Mouse (Mus musculus) myocyte (in vitro differentiated cells): Measurements from ENCODE around the gene Adk. TPM values are rescaled to one million over a fixed set of nuclear protein-coding genes. Genes with fewer than 3 reads are reported as not detected.
A peak's percentile ranks its signal among the peaks of the same experiment; 100 is the strongest.
"Not testable (repeated sequence)": the region's sequence is repeated elsewhere in the genome, so short reads cannot be mapped to it uniquely, and the experiment has no call there.

Source experiments
- H3K27me3 ChIP-seq: one replicate; pipeline ENCODE4 v1.6.1; 2011; ENCODE audit not compliant: control insufficient read depth, insufficient read depth, insufficient read length
- H3K36me3 ChIP-seq: one replicate; pipeline ENCODE4 v1.6.1; 2011; ENCODE audit not compliant: control insufficient read depth, insufficient read depth
- H3K4me2 ChIP-seq: one replicate; pipeline ENCODE4 v1.6.1; 2011; ENCODE audit warnings: low read depth, control low read depth
- H3K4me3 ChIP-seq: one replicate; pipeline ENCODE4 v1.5.1; 2011; ENCODE audit warnings: mild to moderate bottlenecking, control low read depth, moderate library complexity
- H3K79me2 ChIP-seq: one replicate; pipeline ENCODE4 v1.6.1; 2011; ENCODE audit not compliant: control insufficient read depth, insufficient read depth
- H3ac ChIP-seq: one replicate; pipeline ENCODE4 v1.6.1; 2011; ENCODE audit not compliant: control insufficient read depth, insufficient read length
- CEBPB ChIP-seq: IDR thresholded peaks from 2 replicates; pipeline ENCODE4 v1.6.1; 2011; ENCODE audit warnings: mild to moderate bottlenecking, moderate library complexity; ENCODE audit not compliant: poor library complexity, insufficient read depth, severe bottlenecking
- E2F4 ChIP-seq: IDR thresholded peaks from one replicate; pipeline ENCODE4 v1.6.1; 2011; ENCODE audit warnings: mild to moderate bottlenecking, control low read depth, moderate library complexity; ENCODE audit not compliant: insufficient read depth
- MAX ChIP-seq: IDR thresholded peaks from one replicate; pipeline ENCODE4 v1.6.1; 2011; ENCODE audit warnings: low read depth, mild to moderate bottlenecking, control low read depth
- MYOD1 ChIP-seq, 3 experiments: IDR thresholded peaks; one replicate each; pipeline ENCODE4 v1.6.1; 2011; ENCODE audit warnings: control low read depth in 2 of 3, low read depth in 2 of 3, mild to moderate bottlenecking in 2 of 3, moderate library complexity in 1 of 3; ENCODE audit not compliant: insufficient read length in 2 of 3, control insufficient read depth in 1 of 3
- MYOG ChIP-seq, 3 experiments: IDR thresholded peaks; one replicate each; pipeline ENCODE4 v1.6.1; 2011; ENCODE audit warnings: control low read depth in 2 of 3, low read depth in 2 of 3, mild to moderate bottlenecking in 2 of 3; ENCODE audit not compliant: insufficient read length in 2 of 3, control insufficient read depth in 1 of 3, insufficient read depth in 1 of 3
- POLR2A ChIP-seq: IDR thresholded peaks from one replicate; pipeline ENCODE4 v1.6.1; 2011; ENCODE audit warnings: low read depth, mild to moderate bottlenecking, control low read depth, moderate library complexity; ENCODE audit not compliant: insufficient read length
- POLR2AphosphoS2 ChIP-seq: IDR thresholded peaks from one replicate; pipeline ENCODE4 v1.6.1; 2011; ENCODE audit warnings: low read depth, control low read depth; ENCODE audit not compliant: insufficient read length
- REST ChIP-seq: IDR thresholded peaks from one replicate; pipeline ENCODE4 v1.6.1; 2011; ENCODE audit warnings: mild to moderate bottlenecking, control low read depth, moderate library complexity; ENCODE audit not compliant: insufficient read depth, insufficient read length
- SRF ChIP-seq: IDR thresholded peaks from one replicate; pipeline ENCODE4 v1.6.1; 2011; ENCODE audit warnings: low read depth; ENCODE audit not compliant: control insufficient read depth, insufficient read length
- TCF12 ChIP-seq: IDR thresholded peaks from one replicate; pipeline ENCODE4 v1.6.1; 2011; ENCODE audit warnings: mild to moderate bottlenecking, control low read depth; ENCODE audit not compliant: poor library complexity, insufficient read depth, severe bottlenecking
- TCF3 ChIP-seq: IDR thresholded peaks from one replicate; pipeline ENCODE4 v1.6.1; 2011; ENCODE audit warnings: low read depth, control low read depth; ENCODE audit not compliant: insufficient read length
- USF1 ChIP-seq: IDR thresholded peaks from one replicate; pipeline ENCODE4 v1.6.1; 2011; ENCODE audit warnings: low read depth, mild to moderate bottlenecking, control low read depth, moderate library complexity
- polyA plus RNA-seq: library from polyadenylated mRNA; unstranded; fragments of >200 nt; fragmentation: generic; extraction: Trizol; gene quantifications from one replicate; pipeline ENCODE4 v1.2.1, GENCODE M21; 2012; ENCODE audit warnings: missing spikeins

Gene Adk
- polyA plus RNA-seq, 1 experiment: 37.2 TPM

DNA sequence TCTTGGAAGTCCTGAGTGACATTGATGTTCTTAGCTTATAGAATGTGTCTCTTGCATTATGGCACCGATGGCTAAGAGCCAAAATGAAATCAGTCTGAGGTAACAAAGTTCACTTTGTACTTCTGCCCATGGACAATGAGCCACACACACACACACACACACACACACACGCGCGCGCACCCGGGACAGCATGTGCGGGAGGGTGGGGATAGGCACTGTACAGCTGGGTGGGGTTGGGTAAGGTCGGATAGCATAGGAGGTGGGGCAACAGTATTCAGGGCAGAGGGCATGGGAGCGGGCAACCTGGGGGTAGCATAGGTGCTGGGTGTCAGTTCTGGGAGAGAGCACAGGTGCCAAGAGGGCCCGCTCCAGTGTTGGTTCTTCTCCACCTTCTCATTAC is 432.3 kb downstream of the Adk start:
- H3K4me2 ChIP-seq: no peak overlapping the region
- no peaks in the 10 kb centered on the region for H3K79me2 ChIP-seq
- no peak overlapping the region for H3ac ChIP-seq
- no peaks in the 10 kb centered on the region for H3K36me3 ChIP-seq
- H3K4me3 ChIP-seq: no peak overlapping the region
- TF ChIP-seq TCF3: no peak
- H3K27me3 ChIP-seq: no peaks in the 10 kb centered on the region

DNA sequence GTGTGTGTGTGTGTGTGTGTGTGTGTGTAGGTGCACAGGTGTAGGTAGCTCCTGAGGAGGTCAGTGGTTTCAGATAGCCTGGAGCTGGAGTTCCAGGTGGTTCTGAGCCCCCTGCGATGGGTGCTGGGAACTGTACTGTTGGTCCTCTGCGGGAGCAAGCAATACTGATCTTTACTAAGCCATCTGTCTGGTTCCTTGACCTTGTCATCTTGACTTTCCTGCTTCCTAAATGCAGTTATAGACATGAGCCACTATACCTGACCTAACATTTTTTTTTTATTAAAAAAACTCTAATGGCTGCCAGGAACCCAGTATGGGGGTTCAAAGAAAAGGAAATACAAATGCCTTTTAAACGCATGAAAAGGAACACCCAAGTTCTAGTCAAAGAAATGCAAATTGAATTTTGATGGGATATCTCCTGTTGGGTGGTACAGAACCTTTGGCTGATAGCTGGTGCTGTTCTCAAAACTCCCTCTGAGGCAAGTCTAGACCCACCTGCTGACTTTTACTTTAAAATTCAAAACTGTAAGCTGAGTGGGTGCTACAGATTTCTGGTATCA is 433.7 kb downstream of the Adk start:
- H3K4me3 ChIP-seq: no peak overlapping the region
- no peak for TF ChIP-seq POLR2AphosphoS2
- TF ChIP-seq REST: no peak
- no peak for TF ChIP-seq TCF12
- TF ChIP-seq MYOG (IDR thresholded peaks at IDR 0.05; ENCODE audit: control insufficient read depth in 1 of 3, insufficient read depth in 1 of 3, insufficient read length in 2 of 3, low read depth in 2 of 3): no peak
- TF ChIP-seq MYOD1 (IDR thresholded peaks at IDR 0.05; ENCODE audit: control insufficient read depth in 1 of 3, insufficient read length in 2 of 3, low read depth in 2 of 3): no peak
- TF ChIP-seq TCF3: no peak
- TF ChIP-seq E2F4: no peak
- no peak for TF ChIP-seq USF1
- no peak for TF ChIP-seq SRF
- no peak for TF ChIP-seq POLR2A
- no peak for TF ChIP-seq MAX
- no peak overlapping the region for H3ac ChIP-seq
- no peak overlapping the region for H3K4me2 ChIP-seq
- no peaks in the 10 kb centered on the region for H3K27me3 ChIP-seq
- no peaks in the 10 kb centered on the region for H3K36me3 ChIP-seq
- no peaks in the 10 kb centered on the region for H3K79me2 ChIP-seq

DNA sequence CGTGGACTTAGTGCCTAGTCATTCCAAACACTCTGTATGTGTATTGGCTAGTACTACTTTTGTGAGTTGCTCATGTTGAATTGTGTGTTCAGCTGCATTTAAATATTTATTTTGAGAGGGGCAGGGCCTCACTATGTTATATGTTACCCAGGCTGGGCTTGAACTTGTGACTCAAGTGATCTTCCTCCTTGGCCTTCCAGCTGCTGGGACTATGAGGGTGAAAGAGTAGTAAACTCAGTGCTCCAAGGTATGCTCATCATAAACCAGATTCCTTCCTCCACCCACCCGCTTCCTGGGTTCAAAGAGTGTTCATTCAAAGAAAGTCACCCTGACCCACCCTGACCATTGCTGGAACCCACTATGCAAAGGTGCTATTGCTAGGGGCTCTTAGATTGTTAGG is 434.8 kb downstream of the Adk start:
- not testable (repeated sequence) for H3K79me2 ChIP-seq, H3K27me3 ChIP-seq, H3ac ChIP-seq, H3K4me3 ChIP-seq, H3K36me3 ChIP-seq, H3K4me2 ChIP-seq

DNA sequence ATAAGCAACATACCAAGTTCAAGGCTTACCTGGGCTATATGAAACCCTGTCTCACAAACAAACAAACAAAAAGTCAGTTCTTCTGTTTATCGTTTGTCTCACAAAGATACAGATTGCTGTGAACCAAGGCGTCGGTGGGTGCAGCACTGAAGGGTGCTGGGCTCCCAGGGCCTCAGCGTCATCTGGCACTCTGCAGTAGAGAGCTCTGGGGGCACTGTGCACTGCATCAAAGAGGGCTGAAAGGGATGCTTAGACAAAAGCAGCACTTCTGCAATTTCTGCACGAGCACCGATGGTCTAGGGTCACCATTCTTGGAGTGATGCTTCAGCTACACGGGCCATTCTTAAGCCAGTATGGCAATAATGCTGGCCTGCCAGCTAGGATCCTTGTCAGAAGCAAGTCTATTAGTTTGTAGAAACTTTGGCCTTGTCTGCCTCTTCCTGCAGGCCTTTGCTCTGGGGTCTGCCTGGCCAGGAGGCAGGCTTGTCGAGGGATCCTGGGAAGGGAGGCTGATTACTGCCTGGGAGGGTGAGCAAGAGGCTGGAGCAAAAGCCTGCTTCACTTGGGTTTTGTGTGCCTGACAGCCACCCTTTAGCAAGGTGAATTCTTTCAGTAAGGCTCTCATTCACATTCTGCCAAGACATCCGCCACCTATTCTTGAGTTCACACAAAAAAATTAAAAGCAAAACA is 436.2 kb downstream of the Adk start:
- not testable (repeated sequence) for H3K36me3 ChIP-seq, H3K27me3 ChIP-seq, H3K4me3 ChIP-seq, H3K79me2 ChIP-seq, H3K4me2 ChIP-seq, H3ac ChIP-seq

DNA sequence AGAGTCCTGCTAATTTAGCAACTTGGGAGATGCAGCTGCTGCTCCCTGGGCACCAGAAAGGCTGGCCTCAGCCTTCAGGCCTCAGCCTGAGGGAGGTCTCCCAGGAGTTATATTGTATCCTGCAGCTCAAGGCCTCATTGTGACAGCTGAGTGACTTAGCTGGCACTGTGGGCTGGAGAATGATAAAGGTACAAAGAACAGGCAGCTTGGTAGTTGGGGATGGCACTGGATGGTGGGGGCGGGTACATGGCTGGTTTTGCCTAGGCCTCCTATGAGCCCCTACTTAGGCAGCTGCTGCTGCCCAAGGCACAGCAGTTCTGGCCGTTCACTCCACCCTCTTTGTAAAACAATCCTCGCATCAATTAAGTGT is 436.7 kb downstream of the Adk start:
- Histone ChIP-seq H3K27me3 (no peaks in the 10 kb centered on the region), H3K36me3 (no peaks in the 10 kb centered on the region), H3K4me2 (no peak overlapping the region), H3K4me3 (no peak overlapping the region), H3K79me2 (no peaks in the 10 kb centered on the region), H3ac (no peak overlapping the region)
- peak in 1 of 3 experiments; percentile 1 for TF ChIP-seq MYOD1 (IDR thresholded peaks at IDR 0.05; ENCODE audit: control insufficient read depth in 1 of 3, insufficient read length in 2 of 3, low read depth in 2 of 3)
- no peak for TF ChIP-seq POLR2A

DNA sequence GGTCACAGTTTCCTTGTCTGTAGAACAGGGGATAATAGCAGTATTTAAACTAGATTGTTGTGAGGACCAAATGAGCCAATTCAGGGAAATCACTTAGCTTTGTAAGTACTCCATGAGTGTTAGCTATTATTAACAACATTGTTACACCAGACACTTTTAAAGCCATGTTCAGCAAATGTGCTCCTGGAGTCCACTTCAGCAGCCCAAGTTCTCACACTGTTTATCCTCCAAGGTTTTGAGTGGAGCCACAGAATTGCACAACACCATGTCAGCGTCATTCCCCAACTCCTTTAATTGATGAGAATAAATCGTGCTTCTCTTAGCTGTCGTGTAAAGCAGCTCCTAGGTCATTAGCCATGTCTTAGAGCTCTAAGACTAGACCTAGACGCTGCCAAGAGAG is 437.8 kb downstream of the Adk start:
- no peak for TF ChIP-seq REST
- TF ChIP-seq CEBPB: peak; percentile 62; the same call in 1 of the 2 replicates
- H3K4me3 ChIP-seq: no peak overlapping the region
- no peaks in the 10 kb centered on the region for H3K79me2 ChIP-seq
- no peak overlapping the region for H3ac ChIP-seq
- no peaks in the 10 kb centered on the region for H3K36me3 ChIP-seq
- H3K27me3 ChIP-seq: no peaks in the 10 kb centered on the region
- H3K4me2 ChIP-seq: no peak overlapping the region

Other genes with a start within 250 kb of the Adk start
- gene Plau, start 215.9 kb upstream of the Adk start, polyA plus RNA-seq: 40.1 TPM
- 104 TPM for gene Vcl, start 123.2 kb upstream of the Adk start, polyA plus RNA-seq
- 15.1 TPM for gene Ap3m1, start 66 bp upstream of the Adk start, polyA plus RNA-seq